Mouse (Mus musculus): Measurements from ENCODE around the gene Osbpl6.
A peak's percentile ranks its signal among the peaks of the same experiment; 100 is the strongest.

The Osbpl6 gene

DNA sequence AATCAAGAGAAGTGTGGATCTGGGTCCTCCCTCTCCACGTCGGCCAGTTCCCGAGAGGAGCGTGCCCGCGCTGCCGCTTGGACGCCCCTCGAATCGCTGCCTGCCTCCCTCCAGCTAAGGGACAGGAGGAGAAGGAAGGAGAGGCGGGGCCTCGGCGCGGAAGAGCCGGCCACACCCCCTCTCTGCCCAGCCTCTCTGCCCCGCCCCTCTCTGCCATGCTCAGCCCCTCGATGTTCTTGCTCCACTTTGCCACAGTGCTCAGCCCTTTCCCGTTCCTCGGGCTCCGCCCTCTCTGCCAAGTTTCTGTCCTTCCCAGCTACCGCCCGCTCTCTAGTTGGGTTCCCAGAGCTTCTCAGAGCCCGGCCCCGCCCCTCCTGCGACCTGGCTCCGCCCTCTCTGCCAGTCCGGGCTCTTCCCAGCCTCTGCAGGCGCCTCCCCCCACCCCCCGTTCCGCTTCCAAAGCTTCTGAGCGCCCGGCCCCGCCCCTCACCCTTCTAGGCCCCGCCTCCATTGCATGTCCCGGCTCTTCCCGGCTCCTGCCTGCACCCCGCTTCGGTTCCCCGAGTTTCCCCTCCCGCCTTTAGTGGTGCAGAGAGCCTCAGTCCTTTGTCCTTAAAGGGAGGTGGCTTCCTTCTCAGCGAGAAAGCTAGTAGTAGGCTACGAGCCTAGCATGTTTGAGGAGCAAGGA, 241.7 kb downstream of the Osbpl6 start, which contains the start of the genes Prkra and Pjvk:
Prkra (minus strand) TSS at position 133 of the 688 bp plus-strand sequence.
Pjvk (plus strand) TSS at position 594 of the 688 bp plus-strand sequence.
- DNase-seq (ENCODE audit: low read depth, low spot score) = peak; percentile 98

- DNase-seq (ENCODE audit: low read depth, low spot score) = no peak
These were observed 242.4 kb downstream of the Osbpl6 start for GRCm38 (mm10) chr2:76648666-76649141.

Measured in mesoderm, embryonic 11.5 days (tissue).